Mouse (Mus musculus): ENCODE measurements around the gene Itk.

Gene Itk

DNA sequence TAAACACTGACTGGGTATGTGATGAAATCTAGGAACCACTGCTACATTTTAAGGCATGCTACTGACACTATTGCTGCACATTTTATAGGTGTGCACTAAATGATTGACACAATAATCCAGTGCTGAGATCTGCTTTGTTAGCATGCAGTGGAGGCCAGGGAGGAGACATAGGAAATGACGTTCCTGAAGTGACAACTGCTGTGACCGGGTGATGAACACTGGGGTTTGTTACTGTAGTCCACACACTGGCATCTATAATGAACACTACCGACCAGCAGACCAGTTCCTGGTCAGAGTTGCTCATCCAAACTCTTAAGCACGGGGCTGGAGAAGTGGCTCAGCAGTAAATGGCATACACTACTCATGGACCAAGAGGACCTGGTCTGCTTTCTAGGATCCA, 4.1 kb upstream of the Itk start:
- no peak for DNase-seq (ENCODE audit: low spot score)

- no peak for DNase-seq (ENCODE audit: low spot score)
Measured at GRCm38 (mm10) chr11:46392890-46393289, 3.6 kb upstream of the Itk start.

DNA sequence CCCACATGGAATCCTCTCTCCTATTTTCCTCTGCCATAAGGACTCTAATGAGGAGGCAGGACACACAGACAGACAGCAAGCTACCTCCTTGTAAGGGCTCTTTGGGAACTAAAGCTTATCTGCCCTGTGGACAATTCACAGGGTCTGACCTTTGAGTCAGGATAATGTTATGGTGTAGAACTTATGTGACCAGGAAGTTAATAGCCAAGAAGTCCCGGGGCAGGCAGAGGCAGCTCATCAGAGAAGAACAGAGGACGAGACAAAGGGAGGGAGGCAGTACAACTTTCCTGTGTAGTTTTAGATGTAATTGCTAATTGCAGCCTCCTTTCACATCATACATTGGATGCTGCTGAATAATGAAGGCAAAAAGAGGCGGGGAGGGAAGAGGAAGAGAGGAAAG, 1.3 kb upstream of the Itk start:
- DNase-seq (ENCODE audit: low spot score): no peak

DNA sequence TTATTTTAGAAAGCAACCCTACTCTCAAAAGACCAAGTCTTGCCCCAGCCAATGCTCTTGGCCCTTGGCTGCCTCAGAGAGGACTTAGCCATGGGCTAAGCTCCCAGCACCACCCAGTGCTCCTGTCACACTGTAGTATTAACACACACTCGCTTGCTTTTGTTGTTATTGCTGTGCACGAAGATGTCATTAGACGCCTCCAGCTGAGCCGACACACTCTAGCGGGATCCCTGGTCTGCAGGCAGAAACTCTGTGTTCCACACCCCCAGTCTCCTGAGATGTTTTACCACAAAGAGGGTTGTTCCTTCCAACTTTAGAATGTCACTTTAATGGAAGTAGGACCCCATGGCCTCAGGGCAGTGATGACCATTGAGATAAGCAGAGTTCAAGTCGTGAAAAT, 877 bp downstream of the Itk start:
- no peak for DNase-seq (ENCODE audit: low spot score)

- no peak for DNase-seq (ENCODE audit: low spot score)
Measured at GRCm38 (mm10) chr11:46387061-46387460, 2.3 kb downstream of the Itk start.

- no peak for DNase-seq (ENCODE audit: low spot score)
Measured at GRCm38 (mm10) chr11:46386556-46386955, 2.8 kb downstream of the Itk start.

GRCm38 (mm10) chr11:46384925-46385324, 4.4 kb downstream of the Itk start:
- DNase-seq (ENCODE audit: low spot score): no peak

DNA sequence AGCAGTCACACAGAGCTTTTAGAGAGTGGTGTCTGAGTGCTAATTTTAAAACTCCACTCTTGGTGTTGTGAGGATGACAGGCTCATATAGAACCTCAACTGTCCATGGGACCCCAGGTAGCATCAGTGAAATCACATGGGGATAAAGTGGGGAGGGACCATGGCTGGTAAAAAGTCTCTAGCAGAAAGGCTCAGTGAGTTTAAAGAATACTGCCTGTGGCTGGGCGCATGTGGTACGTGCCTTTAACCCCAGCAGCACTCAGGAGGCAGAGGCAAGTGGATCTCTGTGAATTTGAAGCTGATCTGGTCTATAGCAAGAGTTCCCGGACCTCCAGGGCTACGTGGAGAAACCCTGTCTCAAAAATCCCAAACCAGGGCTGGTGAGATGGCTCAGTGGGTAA, 6.8 kb downstream of the Itk start:
- no peak for DNase-seq (ENCODE audit: low spot score)

DNA sequence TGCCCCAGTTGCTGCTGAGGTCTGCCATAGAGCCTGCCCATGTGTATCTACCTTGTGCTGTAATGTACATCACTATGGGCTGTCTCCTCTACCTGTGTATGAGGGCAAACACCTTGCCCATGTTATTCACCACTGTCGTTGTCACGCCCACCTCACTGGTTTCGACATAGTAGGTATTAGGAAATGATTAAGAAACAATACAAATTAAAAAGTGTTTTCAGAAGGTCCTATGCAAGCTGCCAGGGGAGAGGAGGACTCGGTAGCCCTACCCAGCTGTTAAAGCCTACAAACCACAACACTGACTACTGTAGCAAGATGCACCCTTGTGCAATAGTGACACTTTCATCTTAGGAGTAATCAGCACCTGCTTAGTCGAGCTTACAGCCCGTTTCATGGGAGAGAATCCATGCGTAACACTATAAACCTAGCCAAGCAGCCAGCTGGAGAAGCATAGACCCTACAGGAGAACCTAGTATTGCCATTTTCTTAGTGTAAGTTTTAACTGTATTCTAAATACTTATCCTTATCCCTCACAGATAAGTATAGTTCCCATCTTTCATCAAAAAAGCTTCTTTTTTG, 9.1 kb downstream of the Itk start:
- DNase-seq (ENCODE audit: low spot score): no peak

DNA sequence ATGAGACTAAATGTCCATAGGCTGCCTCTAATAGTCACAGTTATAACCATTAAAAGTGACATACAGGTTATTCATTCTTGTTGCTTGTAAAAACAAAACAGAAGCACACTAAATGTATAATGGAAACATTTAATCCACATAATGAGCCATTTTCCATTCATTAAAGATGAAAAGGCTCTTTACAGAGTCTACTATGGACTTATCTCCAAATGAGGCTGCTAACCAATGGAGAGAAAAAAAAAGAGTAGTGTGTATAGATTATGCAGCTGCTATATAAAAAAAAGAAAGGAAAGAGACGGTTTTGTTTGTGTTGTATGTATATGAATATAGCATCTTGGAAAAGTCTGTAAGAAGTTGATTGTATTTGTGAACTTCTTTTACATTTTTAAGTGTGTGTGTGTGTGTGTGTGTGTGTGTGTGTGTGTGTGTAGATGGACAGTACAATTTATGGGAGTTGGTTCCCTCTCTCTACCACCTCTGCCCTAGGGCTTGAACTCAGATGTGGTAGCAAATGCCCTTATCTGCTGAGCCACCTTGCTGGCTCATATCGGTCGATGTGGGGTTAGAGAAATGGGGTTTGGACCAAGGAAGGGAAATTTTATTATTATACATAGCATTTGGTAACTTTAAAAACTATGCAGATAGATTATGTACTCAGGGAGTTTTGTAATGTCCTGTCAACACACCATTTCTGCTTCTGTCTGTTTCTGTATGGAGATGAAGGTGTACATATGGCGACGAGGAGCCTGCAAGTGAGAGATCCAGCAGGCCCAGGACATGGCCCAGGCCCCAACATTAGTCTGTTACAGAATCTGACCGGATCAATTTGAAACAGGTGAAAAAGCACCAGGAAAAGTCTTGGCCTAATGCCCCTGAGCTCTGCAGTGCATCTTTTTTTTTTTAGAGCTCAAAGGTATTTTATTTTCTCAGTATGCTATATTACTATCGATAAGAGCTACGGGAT, 11.2 kb downstream of the Itk start:
- no peak for DNase-seq (ENCODE audit: low spot score)

- no peak for DNase-seq (ENCODE audit: low spot score)
Measured at GRCm38 (mm10) chr11:46377316-46377715, 12.0 kb downstream of the Itk start.

DNA sequence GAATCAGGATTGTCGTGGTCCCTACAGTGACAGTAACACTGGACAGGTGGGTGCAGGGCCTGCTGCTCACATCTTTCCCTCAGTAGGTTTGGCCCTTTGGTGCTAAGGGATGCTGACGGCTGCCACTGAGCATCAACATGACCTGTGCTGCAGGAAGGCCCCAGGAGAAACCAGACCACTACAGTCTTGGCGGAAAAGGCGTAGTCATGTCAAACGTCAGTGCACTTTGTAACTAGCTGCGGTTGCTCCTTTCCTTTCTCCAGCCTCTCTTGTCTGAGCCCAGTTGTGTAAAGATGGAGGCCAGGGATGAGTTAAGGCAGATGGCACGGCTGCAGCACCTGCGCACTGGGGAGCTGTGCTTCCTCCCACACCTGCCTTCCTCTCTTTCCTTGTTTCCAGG, 14.3 kb downstream of the Itk start:
- no peak for DNase-seq (ENCODE audit: low spot score)

DNA sequence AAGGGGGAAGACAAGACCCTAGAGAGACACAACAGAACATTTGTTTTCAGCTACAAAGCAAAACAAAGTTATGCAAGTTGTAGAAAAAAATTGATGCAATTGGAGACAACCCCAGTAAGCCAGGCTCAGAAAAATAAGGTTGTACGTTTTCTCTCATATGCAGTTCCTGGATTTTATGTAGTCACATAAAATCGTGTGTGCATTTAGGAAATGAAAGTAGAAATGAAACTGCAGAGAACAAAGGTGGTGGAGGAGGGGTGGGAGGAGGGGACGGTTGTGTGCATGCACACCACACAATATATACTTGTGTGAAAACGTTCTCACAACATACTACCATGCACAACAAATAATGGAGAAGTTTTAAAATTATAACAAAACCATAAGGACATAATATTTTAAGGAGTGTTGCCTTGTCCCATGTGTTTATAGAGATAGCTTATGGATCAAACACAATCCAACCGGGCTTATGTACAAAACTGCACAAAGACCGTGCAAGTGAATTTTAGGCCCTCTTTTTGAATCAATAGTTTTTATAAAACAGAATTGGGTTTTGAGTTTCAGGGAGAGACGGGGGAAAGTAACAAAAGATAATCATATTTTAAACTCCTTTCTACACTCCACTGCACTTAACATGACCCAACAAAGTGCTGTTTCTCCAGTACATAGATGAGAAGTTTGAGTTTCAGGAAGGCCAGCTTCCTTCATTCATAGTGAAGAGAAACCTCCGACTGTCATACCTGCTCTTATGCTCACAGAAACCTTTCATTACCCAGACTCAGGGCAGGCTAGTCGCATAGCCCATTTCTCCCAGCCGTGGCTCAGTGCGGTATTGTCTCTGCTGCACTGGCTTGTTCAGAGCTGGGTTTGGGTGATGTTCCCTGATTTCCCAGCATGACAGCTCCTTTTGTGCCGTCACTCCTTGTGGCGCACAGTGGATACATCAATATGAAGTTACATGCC, 16.0 kb downstream of the Itk start:
- DNase-seq (ENCODE audit: low spot score): no peak

DNA sequence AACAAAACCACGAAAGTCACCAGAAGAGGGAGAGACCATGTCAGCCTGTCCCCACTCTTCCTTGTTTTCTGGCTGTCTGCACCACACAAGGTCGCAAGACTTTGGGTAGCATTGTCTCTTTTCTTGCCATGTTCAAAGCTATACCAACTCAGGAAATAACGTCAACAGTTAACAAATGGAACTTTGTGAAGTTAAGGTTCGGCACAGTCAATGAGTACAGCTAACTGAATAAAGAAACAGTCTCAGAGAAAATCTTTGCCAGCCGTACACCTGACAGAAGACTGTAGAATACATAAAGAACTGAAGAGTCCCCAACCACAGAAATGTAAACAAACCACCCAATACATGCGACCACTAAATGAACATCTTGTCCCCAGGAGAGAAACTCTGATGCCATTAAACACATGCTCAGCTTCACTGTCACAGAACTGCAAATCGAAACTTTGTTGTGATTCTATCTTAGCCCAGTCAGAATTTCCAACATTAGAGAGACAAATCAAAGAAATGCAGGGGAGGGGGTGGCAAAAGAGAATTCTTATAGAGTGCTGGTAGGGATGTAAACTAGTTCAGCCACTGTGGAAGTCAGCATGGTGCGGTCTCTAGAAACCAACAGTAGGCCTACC, 16.9 kb downstream of the Itk start:
- no peak for DNase-seq (ENCODE audit: low spot score)

GRCm38 (mm10) chr11:46371250-46371649, 18.1 kb downstream of the Itk start:
- DNase-seq (ENCODE audit: low spot score): no peak

GRCm38 (mm10) chr11:46370457-46370856, 18.9 kb downstream of the Itk start:
- no peak for DNase-seq (ENCODE audit: low spot score)

- no peak for DNase-seq (ENCODE audit: low spot score)
Measured at GRCm38 (mm10) chr11:46366357-46366756, 23.0 kb downstream of the Itk start.

DNA sequence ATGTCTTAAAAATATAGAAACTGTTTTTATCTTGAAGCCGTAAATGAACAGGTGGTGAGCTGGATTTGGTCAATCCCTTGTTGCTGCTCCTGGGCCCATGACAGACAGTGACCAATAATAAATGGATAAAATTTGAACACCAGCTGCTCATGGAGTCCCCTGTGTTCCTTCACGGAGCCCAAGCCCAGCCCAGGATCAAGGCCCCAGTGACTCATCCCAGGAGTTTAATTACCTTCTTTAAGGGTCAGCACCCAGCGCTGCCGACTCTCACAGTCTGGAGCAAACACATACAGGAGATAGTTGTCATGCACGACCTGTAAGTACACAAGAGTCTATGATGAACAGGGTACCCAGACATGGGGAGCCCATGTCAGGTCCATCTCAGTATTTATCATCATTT, 23.6 kb downstream of the Itk start:
- no peak for DNase-seq (ENCODE audit: low spot score)

- no peak for DNase-seq (ENCODE audit: low spot score)
Measured at GRCm38 (mm10) chr11:46363864-46364263, 25.5 kb downstream of the Itk start.

- DNase-seq (ENCODE audit: low spot score): peak; percentile 6
Measured at GRCm38 (mm10) chr11:46362061-46363022, 27.0 kb downstream of the Itk start.

Measured in layer of hippocampus, adult 11-12 months (tissue).